Mouse (Mus musculus) CH12.LX (cell line): ENCODE measurements around the gene Fermt3.
A peak's percentile ranks its signal among the peaks of the same experiment; 100 is the strongest.

Experiments used
- CTCF ChIP-seq, 2 experiments: IDR thresholded peaks in 1 of 2; conservative IDR thresholded peaks in 1 of 2; 2 replicates each; pipeline ENCODE4 v1.5.1; 2011 to 2012; ENCODE audit warnings: low read depth in 2 of 2, low read length in 2 of 2, improper control_type of control experiment in 1 of 2, inconsistent platforms in 1 of 2, mild to moderate bottlenecking in 1 of 2, moderate library complexity in 1 of 2
- EP300 ChIP-seq: IDR thresholded peaks from 2 replicates; pipeline ENCODE4 v1.6.1; 2011; ENCODE audit warnings: low read length, improper control_type of control experiment
- GABPA ChIP-seq: IDR thresholded peaks from 2 replicates; pipeline ENCODE4 v1.6.1; 2012; ENCODE audit warnings: low read depth, low read length, improper control_type of control experiment, inconsistent platforms; ENCODE audit not compliant: insufficient replicate concordance
- JUND ChIP-seq: conservative IDR thresholded peaks from 2 replicates; pipeline ENCODE4 v1.6.1; 2011; ENCODE audit warnings: low read depth, low read length, improper control_type of control experiment
- MAFK ChIP-seq: IDR thresholded peaks from 2 replicates; pipeline ENCODE4 v1.6.1; 2011; ENCODE audit warnings: low read length, improper control_type of control experiment; ENCODE audit not compliant: insufficient replicate concordance
- MAX ChIP-seq: IDR thresholded peaks from 2 replicates; pipeline ENCODE4 v1.6.1; 2011; ENCODE audit warnings: low read length, improper control_type of control experiment
- MXI1 ChIP-seq: IDR thresholded peaks from 2 replicates; pipeline ENCODE4 v1.6.1; 2011; ENCODE audit warnings: mild to moderate bottlenecking, low read depth, low read length, improper control_type of control experiment
- NRF1 ChIP-seq: IDR thresholded peaks from 2 replicates; pipeline ENCODE4 v1.6.1; 2014; ENCODE audit warnings: low read depth, mild to moderate bottlenecking, inconsistent platforms, low read length, improper control_type of control experiment, moderate library complexity
- POLR2A ChIP-seq: IDR thresholded peaks from 2 replicates; pipeline ENCODE4 v1.6.1; 2011; ENCODE audit warnings: low read depth, mild to moderate bottlenecking, improper control_type of control experiment, low read length
- RCOR1 ChIP-seq: conservative IDR thresholded peaks from 2 replicates; pipeline ENCODE4 v1.6.1; 2012; ENCODE audit warnings: low read depth, mild to moderate bottlenecking, inconsistent platforms, low read length, improper control_type of control experiment
- TBP ChIP-seq: conservative IDR thresholded peaks from 2 replicates; pipeline ENCODE4 v1.6.1; 2011; ENCODE audit warnings: low read depth, low read length, improper control_type of control experiment
- USF2 ChIP-seq: conservative IDR thresholded peaks from 2 replicates; pipeline ENCODE4 v1.6.1; 2011; ENCODE audit warnings: low read depth, low read length, improper control_type of control experiment
- ZNF384 ChIP-seq: IDR thresholded peaks from 2 replicates; pipeline ENCODE4 v1.6.1; 2012; ENCODE audit warnings: low read depth, low read length, improper control_type of control experiment, inconsistent platforms

- TF ChIP-seq MAFK (no peak), EP300 (no peak), MXI1 (peak; percentile 28; the same call in 1 of the 2 replicates), CTCF (conservative IDR thresholded peaks at IDR 0.05 in 1 of 2, IDR thresholded peaks at IDR 0.05 in 1 of 2; ENCODE audit: low read depth in 2 of 2, low read length in 2 of 2) (peak in 1 of 2 experiments; percentile 82; a peak in 2 of 4 replicates), JUND (no peak), USF2 (no peak), GABPA (no peak), MAX (no peak), RCOR1 (no peak), TBP (no peak), ZNF384 (no peak), NRF1 (peak; percentile 59), POLR2A (no peak)
Observed at GRCm38 (mm10) chr19:6979486-6980380, 39.5 kb downstream of the Fermt3 start.
